Mouse (Mus musculus) limb, embryonic 11.5 days (tissue): ENCODE results near the gene Nell1. TPM values are rescaled to one million over a fixed set of nuclear protein-coding genes. Genes with fewer than 3 reads are reported as not detected.

Experiments
- ATAC-seq: fragments of 200-750 bp; cut with Nextera tagmentation; 2 replicates; pipeline ENCODE4 v1.8.0; 2017; ENCODE audit warnings: low read depth; ENCODE audit not compliant: insufficient number of reproducible peaks, low FRiP score, low TSS enrichment
- DNase-seq: peaks from one replicate; pipeline ENCODE4 v3.0.0-alpha.2; 2015; ENCODE audit warnings: low spot score
- H3K27ac ChIP-seq: fragments of 300-500 bp; sonication (generic); replicated peaks from 2 replicates; pipeline ENCODE4 v1.5.1; 2014; ENCODE audit warnings: low read depth, mild to moderate bottlenecking, low read length
- H3K27me3 ChIP-seq: fragments of 300-500 bp; sonication (generic); 2 replicates; pipeline ENCODE4 v1.6.1; 2014; ENCODE audit warnings: mild to moderate bottlenecking, low read length, mixed read lengths; ENCODE audit not compliant: control insufficient read depth, insufficient read depth
- H3K36me3 ChIP-seq: fragments of 300-500 bp; sonication (generic); 2 replicates; pipeline ENCODE4 v1.6.1; 2014; ENCODE audit warnings: mild to moderate bottlenecking, low read length, moderate library complexity, mixed read lengths; ENCODE audit not compliant: control insufficient read depth, insufficient read depth
- H3K4me1 ChIP-seq: fragments of 300-500 bp; sonication (generic); 2 replicates; pipeline ENCODE4 v1.6.1; 2014; ENCODE audit warnings: low read length, mixed read lengths; ENCODE audit not compliant: control insufficient read depth, insufficient read depth
- H3K4me2 ChIP-seq: fragments of 300-500 bp; sonication (generic); 2 replicates; pipeline ENCODE4 v1.6.1; 2014; ENCODE audit warnings: low read depth, mild to moderate bottlenecking, moderate library complexity; ENCODE audit not compliant: severe bottlenecking
- H3K4me3 ChIP-seq: fragments of 300-500 bp; sonication (generic); 2 replicates; pipeline ENCODE4 v1.5.1; 2014; ENCODE audit warnings: low read depth, low read length
- H3K9ac ChIP-seq: fragments of 300-500 bp; sonication (generic); 2 replicates; pipeline ENCODE4 v1.6.1; 2014; ENCODE audit warnings: mild to moderate bottlenecking, low read length
- H3K9me3 ChIP-seq: fragments of 300-500 bp; sonication (generic); 2 replicates; pipeline ENCODE4 v1.6.1; 2016; ENCODE audit warnings: low read length; ENCODE audit not compliant: control insufficient read depth
- WGBS: fragments of 180-500 bp; shearing (Covaris S2); extraction: QIAGEN DNeasy Blood & Tissue Kit; methylation state at CpG from one replicate; pipeline ENCODE4 v1.1.7; 2014; 5-methylcytosine and 5-hydroxymethylcytosine counted together
- polyA plus RNA-seq: library from polyadenylated mRNA; unstranded; fragments of >200 nt; fragmentation: Nextera tagmentation; extraction: Ambion mirVana; gene quantifications from 2 replicates; pipeline ENCODE4 v1.2.1, GENCODE M21; 2014

Nell1 gene
- polyA plus RNA-seq, 1 experiment from 2014 or later: 0.65 TPM

- no peak for DNase-seq
- ATAC-seq: no peak
Measured at GRCm38 (mm10) chr7:49953546-49954181, 21.0 kb upstream of the Nell1 start.

GRCm38 (mm10) chr7:49954834-49955233 is 19.8 kb upstream of the Nell1 start:
- no peaks in the 10 kb centered on the region for H3K9me3 ChIP-seq
- no peaks in the 10 kb centered on the region for H3K27me3 ChIP-seq
- ATAC-seq (no peak), DNase-seq (no peak)
- H3K36me3 ChIP-seq: no peaks in the 10 kb centered on the region
- no peak overlapping the region for H3K9ac ChIP-seq
- no peaks in the 10 kb centered on the region for H3K4me1 ChIP-seq
- H3K4me3 ChIP-seq: no peak overlapping the region
- no peak overlapping the region for H3K4me2 ChIP-seq
- H3K27ac ChIP-seq: no peak overlapping the region
- WGBS: 53% methylated on average over 7 of the region's 7 CpGs

More at GRCm38 (mm10) chr7:49953546-49954181, 21.0 kb upstream of the Nell1 start:
- 62% methylated on average over 4 of the region's 4 CpGs for WGBS
- no peaks in the 10 kb centered on the region for H3K27me3 ChIP-seq
- no peaks in the 10 kb centered on the region for H3K4me1 ChIP-seq
- no peak overlapping the region for H3K4me2 ChIP-seq
- H3K9me3 ChIP-seq: no peaks in the 10 kb centered on the region
- no peak overlapping the region for H3K27ac ChIP-seq
- H3K36me3 ChIP-seq: no peaks in the 10 kb centered on the region
- H3K4me3 ChIP-seq: no peak overlapping the region
- H3K9ac ChIP-seq: no peak overlapping the region

- H3K4me1 ChIP-seq: no peaks in the 10 kb centered on the region
- 63% methylated on average over 3 of the region's 3 CpGs for WGBS
Measured at GRCm38 (mm10) chr7:49957142-49957541, 17.5 kb upstream of the Nell1 start.

GRCm38 (mm10) chr7:49963764-49964163 is 10.9 kb upstream of the Nell1 start:
- no peak overlapping the region for H3K27ac ChIP-seq
- no peak overlapping the region for H3K9ac ChIP-seq
- H3K4me3 ChIP-seq: no peak overlapping the region
- no peaks in the 10 kb centered on the region for H3K9me3 ChIP-seq
- no peaks in the 10 kb centered on the region for H3K36me3 ChIP-seq
- DNase-seq (no peak), ATAC-seq (no peak)
- H3K4me2 ChIP-seq: no peak overlapping the region
- no peaks in the 10 kb centered on the region for H3K27me3 ChIP-seq
- no peaks in the 10 kb centered on the region for H3K4me1 ChIP-seq
- 87% methylated on average over 2 of the region's 2 CpGs for WGBS

More at GRCm38 (mm10) chr7:49957142-49957541, 17.5 kb upstream of the Nell1 start:
- DNase-seq: no peak
- Histone ChIP-seq H3K27ac (no peak overlapping the region), H3K4me2 (no peak overlapping the region), H3K9ac (no peak overlapping the region), H3K9me3 (no peaks in the 10 kb centered on the region), H3K27me3 (no peaks in the 10 kb centered on the region), H3K36me3 (no peaks in the 10 kb centered on the region), H3K4me3 (no peak overlapping the region)
- no peak for ATAC-seq

- WGBS: 54% methylated on average over 4 of the region's 4 CpGs
- H3K36me3 ChIP-seq: no peaks in the 10 kb centered on the region
- no peak for DNase-seq
- no peaks in the 10 kb centered on the region for H3K4me1 ChIP-seq
- H3K27me3 ChIP-seq: peaks cover 12% of the 10 kb centered on the region
- no peak for ATAC-seq
- no peak overlapping the region for H3K4me3 ChIP-seq
- H3K9me3 ChIP-seq: no peaks in the 10 kb centered on the region
- H3K9ac ChIP-seq: no peak overlapping the region
- no peak overlapping the region for H3K4me2 ChIP-seq
- H3K27ac ChIP-seq: no peak overlapping the region
Measured at GRCm38 (mm10) chr7:49969516-49969915, 5.1 kb upstream of the Nell1 start.

- H3K27ac ChIP-seq: no peak overlapping the region
- H3K4me3 ChIP-seq: peak overlapping the region; percentile 46
- peak overlapping the region; percentile 35; the same call in 1 of the 2 replicates for H3K9ac ChIP-seq
- peak overlapping the region; percentile 89 for H3K4me2 ChIP-seq
- peak; percentile 50 for DNase-seq
- no peaks in the 10 kb centered on the region for H3K36me3 ChIP-seq
- ATAC-seq: 0 out of 2 replicates have a peak, but pooled peaks have one; percentile 24
- H3K9me3 ChIP-seq: no peaks in the 10 kb centered on the region
- WGBS: 0% methylated on average over 40 of the region's 40 CpGs
- H3K4me1 ChIP-seq: peaks cover 7% of the 10 kb centered on the region
- H3K27me3 ChIP-seq: peaks cover 51% of the 10 kb centered on the region
Measured at GRCm38 (mm10) chr7:49975441-49976121, 917 bp downstream of the Nell1 start.

GRCm38 (mm10) chr7:49981511-49982227 is 7.0 kb downstream of the Nell1 start:
- Histone ChIP-seq H3K27me3 (peaks cover 20% of the 10 kb centered on the region), H3K4me2 (no peak overlapping the region), H3K4me1 (no peaks in the 10 kb centered on the region), H3K4me3 (no peak overlapping the region), H3K9ac (no peak overlapping the region), H3K36me3 (no peaks in the 10 kb centered on the region), H3K27ac (no peak overlapping the region), H3K9me3 (no peaks in the 10 kb centered on the region)
- ATAC-seq (no peak), DNase-seq (peak; percentile 37)
- WGBS: 13% methylated on average over 9 of the region's 9 CpGs

GRCm38 (mm10) chr7:49984698-49985097 is 10.0 kb downstream of the Nell1 start:
- H3K9ac ChIP-seq: no peak overlapping the region
- H3K9me3 ChIP-seq: no peaks in the 10 kb centered on the region
- no peak overlapping the region for H3K4me2 ChIP-seq
- no peak for ATAC-seq
- no peaks in the 10 kb centered on the region for H3K36me3 ChIP-seq
- DNase-seq: no peak
- 0 out of 2 replicates have a peak, but pooled peaks cover 5% of the 10 kb centered on the region for H3K27me3 ChIP-seq
- WGBS: 41% methylated on average over 6 of the region's 6 CpGs
- H3K4me1 ChIP-seq: no peaks in the 10 kb centered on the region
- no peak overlapping the region for H3K4me3 ChIP-seq
- H3K27ac ChIP-seq: no peak overlapping the region
